Mouse (Mus musculus) MEL (cell line): ENCODE data around the gene Tmem255b.
A peak's percentile ranks its signal among the peaks of the same experiment; 100 is the strongest.

Experiments used
- CTCF ChIP-seq, 3 experiments: IDR thresholded peaks in 2 of 3; conservative IDR thresholded peaks in 1 of 3; 2 replicates each; pipeline ENCODE4 v1.5.1; 2011 to 2012; ENCODE audit warnings: low read length in 3 of 3, low read depth in 2 of 3, mild to moderate bottlenecking in 2 of 3, improper control_type of control experiment in 1 of 3, inconsistent platforms in 1 of 3, mixed read lengths in 1 of 3, moderate library complexity in 1 of 3; ENCODE audit not compliant: control insufficient read depth in 1 of 3, insufficient read depth in 1 of 3, poor library complexity in 1 of 3, severe bottlenecking in 1 of 3
- ELF1 ChIP-seq: IDR thresholded peaks from 2 replicates; pipeline ENCODE4 v1.6.1; 2014; ENCODE audit warnings: low read depth, mild to moderate bottlenecking, inconsistent platforms, low read length, improper control_type of control experiment, moderate library complexity
- EP300 ChIP-seq, 2 experiments: IDR thresholded peaks; 2 replicates each; pipeline ENCODE4 v1.6.1; 2011; ENCODE audit warnings: improper control_type of control experiment in 2 of 2, low read length in 2 of 2, low read depth in 1 of 2, mild to moderate bottlenecking in 1 of 2
- MAFK ChIP-seq: IDR thresholded peaks from 2 replicates; pipeline ENCODE4 v1.6.1; 2011; ENCODE audit warnings: low read depth, mild to moderate bottlenecking, low read length, improper control_type of control experiment, borderline replicate concordance
- MAX ChIP-seq: IDR thresholded peaks from 2 replicates; pipeline ENCODE4 v1.6.1; 2011; ENCODE audit warnings: low read length, improper control_type of control experiment
- MAZ ChIP-seq: IDR thresholded peaks from 2 replicates; pipeline ENCODE4 v1.6.1; 2012; ENCODE audit warnings: low read depth, mild to moderate bottlenecking, inconsistent platforms, low read length, improper control_type of control experiment
- POLR2A ChIP-seq, 2 experiments: IDR thresholded peaks; 2 replicates each; pipeline ENCODE4 v1.6.1; 2011 to 2012; ENCODE audit warnings: low read length in 2 of 2, mild to moderate bottlenecking in 2 of 2, control low read depth in 1 of 2, improper control_type of control experiment in 1 of 2, low read depth in 1 of 2, moderate library complexity in 1 of 2; ENCODE audit not compliant: control insufficient read depth in 1 of 2, insufficient read depth in 1 of 2, poor library complexity in 1 of 2
- TBP ChIP-seq: IDR thresholded peaks from 2 replicates; pipeline ENCODE4 v1.8.0; 2011; ENCODE audit warnings: low read depth, low read length, improper control_type of control experiment
- USF1 ChIP-seq: IDR thresholded peaks from 2 replicates; pipeline ENCODE4 v1.6.1; 2014; ENCODE audit warnings: low read depth, mild to moderate bottlenecking, inconsistent platforms, low read length, improper control_type of control experiment, moderate library complexity

GRCm38 (mm10) chr8:13455295-13455694 is 20.3 kb downstream of the Tmem255b start:
- TF ChIP-seq CTCF (IDR thresholded peaks at IDR 0.05 in 2 of 3, conservative IDR thresholded peaks at IDR 0.05 in 1 of 3; ENCODE audit: control insufficient read depth in 1 of 3, insufficient read depth in 1 of 3, low read depth in 2 of 3, low read length in 3 of 3, poor library complexity in 1 of 3, severe bottlenecking in 1 of 3) (peak; percentile 69 to 84 (median 80)), USF1 (no peak), MAFK (no peak), POLR2A (IDR thresholded peaks at IDR 0.05; ENCODE audit: control insufficient read depth in 1 of 2, insufficient read depth in 1 of 2, low read depth in 1 of 2, low read length in 2 of 2, poor library complexity in 1 of 2) (no peak), EP300 (IDR thresholded peaks at IDR 0.05; ENCODE audit: low read depth in 1 of 2, low read length in 2 of 2) (no peak), MAX (no peak), ELF1 (no peak), MAZ (no peak), TBP (no peak)
